Mouse (Mus musculus) B cell, adult 2 months (primary cell): Measurements from ENCODE around the gene Gpr146.
"Not testable (repeated sequence)": the region's sequence is repeated elsewhere in the genome, so short reads cannot be mapped to it uniquely, and the experiment has no call there.

Experiments
- DNase-seq, 2 experiments: peaks; one replicate each; pipeline ENCODE4 v3.0.0; 2022

The Gpr146 gene

DNA sequence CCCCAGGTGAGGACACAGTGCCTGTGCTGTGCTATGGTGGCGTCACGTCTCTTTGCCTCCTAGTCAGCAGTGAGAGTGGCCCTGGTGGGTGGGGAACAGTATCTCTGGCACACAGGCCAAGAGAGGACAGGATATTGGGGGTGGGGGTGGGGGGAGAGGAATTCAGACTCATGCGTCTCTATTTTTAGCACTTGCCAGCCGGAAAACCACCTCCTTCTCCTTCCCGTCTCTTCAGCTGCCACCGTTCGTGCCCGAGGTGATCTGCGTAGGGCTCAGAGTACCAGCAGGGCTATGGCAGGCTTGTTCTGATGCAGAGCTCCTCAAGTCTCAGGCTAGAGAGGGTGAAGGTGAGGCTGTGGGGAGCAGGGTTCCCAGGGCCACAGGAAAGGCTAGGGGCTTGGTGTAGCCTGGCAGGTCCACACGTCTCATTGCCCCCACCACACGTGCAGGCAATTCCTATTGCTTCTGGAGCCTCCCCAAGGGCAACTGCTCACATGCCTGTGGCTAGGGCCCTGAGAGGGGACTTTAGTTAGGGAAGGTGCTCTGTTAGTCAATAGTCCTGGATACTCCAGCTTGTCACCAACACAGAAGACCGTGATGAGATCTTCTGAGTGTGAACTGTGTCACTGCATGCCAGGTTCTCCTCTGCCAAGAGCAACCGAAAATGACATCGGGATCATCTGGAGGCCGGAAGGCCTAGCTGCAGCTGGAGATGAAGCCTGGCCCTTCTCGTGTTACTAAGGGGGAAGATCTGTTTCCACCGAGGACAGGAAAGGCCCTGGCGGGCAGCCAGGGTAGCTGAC, at the start of gene Gpr146:
Gene Gpr146 (plus strand): TSS at position 230 of the 803 bp plus-strand sequence.
- DNase-seq: peak in 1 of 2 experiments; percentile 43

DNA sequence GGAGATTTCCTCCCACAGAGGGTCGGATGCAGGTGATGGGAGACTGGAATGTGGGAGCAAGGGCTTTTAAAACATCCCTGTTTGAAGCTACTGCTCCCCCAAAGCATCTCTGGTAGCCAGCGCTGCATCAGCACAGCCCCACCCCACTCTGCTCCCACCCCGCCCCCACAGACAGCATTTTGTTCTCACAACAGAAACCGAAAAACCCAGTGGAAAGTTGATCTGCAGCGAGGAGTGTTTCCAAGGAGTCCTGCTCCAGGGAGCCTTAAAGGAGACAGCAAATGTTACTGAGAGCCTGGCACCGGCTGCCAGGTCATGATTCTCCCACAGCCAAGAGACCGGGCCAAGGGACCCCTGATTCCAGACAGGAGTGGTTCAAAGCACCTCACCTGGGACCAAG, 46.7 kb upstream of the Gpr146 start:
- no peak for DNase-seq

DNA sequence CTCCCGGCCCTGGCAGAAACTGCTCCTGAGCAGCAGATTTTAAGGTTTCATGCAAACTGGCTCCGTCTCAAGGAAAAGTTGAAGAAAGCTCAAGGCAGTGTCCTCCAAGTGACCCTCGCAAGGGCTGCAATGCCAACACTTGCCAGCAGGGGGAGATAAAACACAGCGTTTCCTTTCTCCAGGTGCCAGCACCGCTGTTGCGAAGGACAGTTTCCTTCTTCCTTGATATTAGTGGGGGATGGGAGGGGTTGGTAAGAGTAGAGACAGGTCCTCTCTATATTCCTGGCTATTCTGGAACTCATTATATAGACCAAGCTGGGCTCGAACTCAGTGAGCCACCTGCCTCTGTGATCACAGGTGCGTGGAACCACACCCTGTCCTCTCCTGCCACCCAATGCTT, 45.8 kb upstream of the Gpr146 start:
- DNase-seq: peak; percentile 85

DNA sequence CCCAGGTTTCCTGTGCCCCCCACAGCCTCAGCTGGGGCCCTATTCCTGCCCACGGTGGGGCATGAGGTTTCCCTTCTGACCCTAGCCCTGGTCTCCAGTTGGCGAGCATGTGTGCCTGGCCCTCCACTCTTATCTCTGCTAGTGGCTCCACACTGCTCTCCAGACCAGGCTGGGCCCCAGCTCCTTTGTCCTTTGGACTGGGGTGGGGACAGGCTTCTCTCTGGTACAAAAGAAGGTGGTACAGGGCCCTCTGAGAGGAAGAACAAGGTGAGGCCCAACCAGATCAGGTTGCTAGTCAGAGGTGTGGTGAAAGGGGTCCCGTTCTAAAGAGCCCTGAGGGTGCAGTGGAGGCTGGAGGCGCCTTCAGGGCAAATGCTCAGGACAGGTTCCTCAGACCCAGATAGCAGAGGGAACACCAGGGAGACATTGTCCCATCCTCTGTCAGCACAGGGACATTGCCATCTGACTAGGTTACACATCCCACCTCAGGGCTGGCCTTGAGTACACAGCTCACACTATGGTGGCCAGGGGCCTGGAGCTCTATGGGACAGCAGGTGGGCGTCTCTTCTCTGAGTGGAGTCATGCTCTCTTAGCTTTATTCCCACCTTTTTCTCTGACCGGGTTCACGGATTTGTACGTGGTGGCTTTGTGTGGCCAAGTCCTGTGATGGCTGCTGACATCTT, 44.8 kb upstream of the Gpr146 start:
- no peak for DNase-seq

DNA sequence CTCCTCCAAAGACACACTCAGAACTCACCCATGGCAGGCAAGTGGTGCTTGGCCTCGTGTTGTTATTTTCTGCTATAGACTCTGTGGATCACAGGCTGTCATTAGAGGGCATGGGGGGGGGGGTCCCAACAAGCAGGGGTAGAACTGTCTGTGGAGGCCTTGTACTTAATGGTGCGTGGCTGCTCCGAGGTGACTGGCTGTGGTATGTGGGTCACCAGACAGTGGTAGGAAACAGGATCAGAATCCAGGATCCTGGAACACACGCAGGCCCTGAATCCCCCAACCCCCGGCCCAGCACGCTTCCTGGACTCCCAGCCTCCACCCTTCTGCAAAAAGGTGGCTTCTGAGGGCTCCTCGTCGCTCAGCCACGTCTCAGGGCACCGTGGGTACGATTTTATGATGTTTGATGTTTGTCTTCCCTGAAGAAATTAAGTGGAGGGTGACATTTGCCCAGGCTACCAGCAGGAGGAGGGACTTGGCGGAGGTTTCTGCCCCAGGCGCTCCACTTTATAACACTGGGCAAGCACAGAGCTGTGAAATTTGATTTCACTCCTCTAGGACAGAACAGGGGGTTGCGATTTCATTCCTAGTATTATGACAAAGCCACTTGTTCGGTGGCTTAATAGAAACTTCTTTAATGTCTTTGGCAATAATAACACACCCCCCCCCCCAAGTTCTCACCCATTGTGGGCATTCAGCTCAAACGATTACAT, 44.0 kb upstream of the Gpr146 start:
- DNase-seq: no peak

DNA sequence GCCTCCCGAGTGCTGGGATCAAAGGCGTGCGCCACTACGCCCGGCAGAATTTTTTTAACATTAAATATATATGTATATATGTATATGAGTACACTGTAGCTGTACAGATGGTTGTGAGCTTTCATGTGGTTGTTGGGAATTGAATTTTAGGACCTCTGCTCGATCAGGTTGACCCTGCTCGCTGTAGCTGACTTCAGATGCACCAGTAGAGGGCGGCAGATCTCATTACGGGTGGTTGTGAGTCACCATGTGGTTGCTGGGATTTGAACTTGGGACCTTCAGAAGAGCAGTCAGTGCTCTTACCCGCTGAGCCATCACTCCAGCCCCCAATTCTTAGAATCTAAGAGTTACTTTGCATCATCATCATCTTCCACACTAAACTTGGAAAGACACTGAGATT, 43.1 kb upstream of the Gpr146 start:
- not testable (repeated sequence) for DNase-seq

DNA sequence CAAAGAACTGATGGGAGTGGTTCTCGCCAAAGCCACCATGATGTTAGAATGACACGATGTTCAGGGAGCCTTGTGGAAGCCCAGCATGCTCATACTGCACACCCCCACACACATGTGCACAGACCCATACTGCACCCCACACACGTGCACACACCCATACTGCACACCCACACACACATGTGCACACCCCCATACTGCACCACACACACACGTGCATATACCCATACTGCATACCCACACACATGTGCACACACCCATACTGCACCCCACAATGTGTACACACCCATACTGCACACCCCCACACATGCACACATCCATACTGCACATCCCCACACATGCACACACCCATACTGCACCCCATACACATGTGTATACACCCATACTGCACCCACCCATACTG, 41.9 kb upstream of the Gpr146 start:
- no peak for DNase-seq

DNA sequence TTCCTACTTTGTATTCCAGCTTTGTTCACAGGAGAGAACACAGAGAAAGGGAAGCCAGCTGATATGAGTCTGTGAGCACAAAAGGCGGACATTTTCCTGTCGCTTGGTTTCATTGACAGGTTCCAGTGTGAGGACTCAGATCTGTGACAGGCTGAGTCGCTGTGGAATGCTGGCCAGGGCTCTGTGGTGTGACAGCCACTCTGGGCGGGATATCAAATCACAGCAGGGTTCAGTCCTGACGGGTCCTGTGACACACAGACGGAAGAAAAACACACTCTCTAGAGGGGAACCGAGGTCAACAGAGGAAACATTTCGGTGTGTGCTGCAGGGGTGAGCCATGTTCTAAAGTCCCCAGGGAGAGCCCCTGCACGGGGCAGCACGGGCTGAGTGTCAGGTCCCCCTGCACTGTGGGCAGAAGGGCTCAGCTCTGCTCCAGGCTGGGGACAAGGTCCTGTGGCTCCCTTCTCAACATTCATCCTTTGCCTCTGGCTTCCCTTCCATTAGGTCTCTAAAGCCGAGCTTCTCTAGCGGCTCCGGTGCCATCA, 39.6 kb upstream of the Gpr146 start:
- DNase-seq: no peak

DNA sequence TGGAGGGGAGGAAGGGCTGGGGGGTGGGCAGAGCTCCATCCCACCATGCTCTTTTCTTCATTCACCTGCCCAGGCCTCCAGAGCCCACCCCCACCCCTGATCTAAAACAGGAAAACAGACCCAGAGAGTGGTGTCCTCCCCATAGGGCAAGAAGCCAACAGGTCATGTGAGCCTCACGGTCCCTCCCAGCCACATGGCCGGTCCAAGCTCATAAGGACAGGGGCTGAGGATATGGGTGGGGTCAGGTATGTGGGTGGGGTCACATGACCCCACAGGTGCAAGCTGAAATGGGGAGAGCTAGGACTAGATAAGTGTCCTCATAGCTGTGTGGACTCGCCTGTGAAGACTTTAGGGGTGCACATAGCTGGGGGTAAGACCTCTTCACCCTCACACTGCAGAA, 39.1 kb upstream of the Gpr146 start:
- no peak for DNase-seq

DNA sequence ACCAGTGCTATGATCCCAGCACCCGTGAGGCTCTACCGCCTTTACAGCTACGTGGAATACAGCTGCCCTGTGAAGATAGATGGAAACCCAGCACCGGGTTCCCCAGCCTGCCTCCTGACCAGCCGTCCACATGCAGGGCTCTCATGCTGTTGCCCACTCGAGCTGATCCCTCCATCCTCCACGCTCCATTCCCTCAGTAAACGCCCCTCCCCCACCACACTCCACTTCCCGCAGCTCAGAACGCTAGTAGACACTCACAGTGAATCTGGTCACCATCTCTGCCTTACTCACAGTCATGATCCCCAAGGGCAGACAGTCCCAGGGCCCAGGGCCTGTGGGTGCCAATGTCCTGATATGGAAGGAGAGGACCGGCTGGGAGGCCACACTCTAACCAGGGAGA, 38.6 kb upstream of the Gpr146 start:
- DNase-seq: no peak

DNA sequence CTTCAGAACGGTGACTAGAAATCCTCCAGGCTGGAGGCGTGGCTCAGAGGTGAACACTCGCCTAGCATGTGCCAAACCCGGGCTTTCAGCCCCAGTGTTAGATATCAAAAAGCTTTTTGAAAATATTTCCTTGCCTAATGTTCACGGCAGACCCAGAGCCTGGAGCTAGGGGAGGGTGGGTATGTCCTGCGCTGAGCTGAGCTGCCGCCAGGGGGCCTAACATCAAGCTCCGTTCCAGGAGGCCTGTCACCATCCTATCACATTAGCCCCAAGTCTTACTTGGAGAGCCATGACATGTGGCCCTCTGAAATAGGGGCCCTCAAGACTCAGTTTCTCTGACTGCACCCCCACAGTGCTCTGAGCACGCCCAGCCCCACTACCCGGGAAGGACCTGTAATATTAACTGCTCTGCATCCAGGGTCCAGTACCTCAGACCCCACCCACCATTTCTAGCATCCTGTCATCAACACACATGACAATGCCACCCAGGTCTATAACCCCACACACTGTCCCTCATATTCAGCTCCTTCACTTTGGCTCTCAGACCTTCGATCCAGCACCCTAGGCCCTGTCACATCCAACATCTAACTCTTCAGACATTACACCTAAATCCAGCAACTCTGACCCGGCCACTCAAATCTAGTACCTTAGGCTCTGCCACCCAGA, 33.3 kb upstream of the Gpr146 start:
- DNase-seq: peak; percentile 85 to 88

DNA sequence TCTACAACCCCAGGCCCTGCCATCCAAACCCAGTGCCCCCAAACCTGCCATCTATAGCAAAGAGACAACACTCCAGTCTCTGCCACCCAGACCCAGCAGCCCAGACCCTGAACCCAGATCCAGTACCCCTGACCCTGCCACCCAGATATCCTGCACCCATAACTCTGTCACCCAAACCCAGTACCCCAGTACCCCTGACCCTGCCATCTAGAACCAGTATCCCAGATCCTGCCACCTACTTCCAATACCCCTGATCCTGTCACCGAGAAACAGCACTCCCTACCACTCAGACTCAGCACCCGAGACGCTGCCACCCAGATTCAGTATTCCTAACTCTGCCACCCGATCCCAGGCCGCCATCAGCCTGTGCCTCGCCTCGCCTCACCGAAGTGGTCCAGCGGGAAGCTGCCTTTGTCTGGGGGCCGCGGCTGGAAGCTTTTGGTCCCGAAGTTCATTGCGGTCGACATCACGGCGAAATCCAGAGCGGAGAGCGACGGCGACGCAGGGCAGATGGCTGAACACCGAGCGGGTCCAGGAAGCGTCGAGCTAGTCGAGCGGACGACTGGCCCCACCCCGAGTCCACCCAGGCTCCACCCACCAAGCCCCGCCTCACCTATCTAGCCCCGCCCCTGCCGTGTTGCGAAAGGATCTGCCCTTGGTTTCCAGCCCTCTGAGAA, 32.7 kb upstream of the Gpr146 start:
- DNase-seq: peak; percentile 99

DNA sequence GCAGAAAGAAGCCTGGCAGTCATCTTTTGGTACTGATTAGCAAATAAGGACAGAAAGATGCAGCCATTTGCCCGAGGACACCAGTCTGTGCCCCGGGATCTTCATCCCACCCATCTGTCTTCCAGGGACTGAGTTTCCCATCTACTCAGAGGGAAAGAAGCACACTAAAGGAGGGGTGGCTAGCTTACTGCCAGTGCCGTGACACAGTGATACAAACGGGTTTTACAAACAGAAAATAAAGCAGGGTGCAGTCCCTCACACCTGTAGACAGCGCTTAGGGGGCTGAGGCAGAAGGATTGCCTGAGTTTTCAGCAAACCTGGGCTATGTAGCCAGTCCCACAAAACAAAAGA, 32.2 kb upstream of the Gpr146 start:
- DNase-seq: no peak

DNA sequence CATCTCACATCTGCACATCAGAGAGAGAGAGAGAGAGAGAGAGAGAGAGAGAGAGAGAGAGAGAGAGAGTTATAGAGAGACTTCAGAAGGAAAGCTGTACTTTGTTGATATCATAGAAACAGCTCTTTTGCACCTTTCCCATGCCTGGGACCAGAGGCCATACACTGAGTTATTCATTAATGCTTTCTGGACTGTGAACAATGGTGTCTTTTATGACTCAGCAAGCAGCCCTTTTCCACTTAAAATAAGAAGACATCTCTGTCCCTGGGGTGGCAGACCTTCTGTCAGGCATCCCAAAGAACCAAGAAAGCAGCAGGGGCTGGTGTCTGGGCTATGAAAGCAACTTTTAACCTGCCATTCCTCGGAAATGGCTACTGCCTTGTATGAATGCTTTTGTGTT, 30.3 kb upstream of the Gpr146 start:
- DNase-seq: no peak

DNA sequence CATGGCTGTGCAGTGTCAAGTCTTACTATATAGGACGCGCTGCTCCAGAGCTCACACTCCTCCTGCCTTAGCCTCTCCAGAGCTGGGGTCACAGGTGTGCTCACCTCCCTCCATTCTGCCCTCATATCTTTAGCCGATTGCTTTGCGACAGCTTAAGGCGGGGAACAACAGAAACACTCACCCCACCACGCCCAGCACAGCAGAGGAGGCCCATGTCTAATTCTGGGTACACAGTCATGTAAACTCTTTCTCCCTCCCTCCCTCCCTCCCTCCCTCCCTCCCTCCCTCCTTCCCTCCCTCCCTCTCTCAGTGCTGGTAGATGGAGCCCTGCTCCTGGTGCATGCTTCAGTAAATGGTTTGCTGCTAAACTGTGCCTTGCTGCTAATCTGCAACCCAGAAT, 27.8 kb upstream of the Gpr146 start:
- DNase-seq: no peak

DNA sequence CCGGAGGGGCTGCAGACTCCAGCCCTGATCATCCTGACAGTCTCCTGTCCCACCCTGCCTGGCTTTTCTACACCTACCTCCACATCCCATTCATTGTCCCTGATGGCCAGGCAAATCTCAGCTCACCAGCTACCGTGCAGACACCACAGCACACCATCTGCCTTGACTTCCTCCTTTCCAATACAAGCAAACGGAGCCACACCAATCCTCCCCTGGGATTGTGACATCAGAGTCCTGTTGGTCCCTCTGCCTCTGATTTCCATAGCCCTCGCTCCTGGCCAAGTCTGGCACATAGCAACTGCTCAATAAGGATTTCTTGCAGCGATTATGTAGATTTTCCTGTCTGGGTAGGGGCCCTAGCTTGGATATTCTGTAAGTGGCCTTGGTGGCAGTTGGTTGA, 26.4 kb upstream of the Gpr146 start, which contains the start of gene Cox19:
Gene Cox19 (minus strand): TSS at position 285 of the 400 bp plus-strand sequence.
- no peak for DNase-seq

DNA sequence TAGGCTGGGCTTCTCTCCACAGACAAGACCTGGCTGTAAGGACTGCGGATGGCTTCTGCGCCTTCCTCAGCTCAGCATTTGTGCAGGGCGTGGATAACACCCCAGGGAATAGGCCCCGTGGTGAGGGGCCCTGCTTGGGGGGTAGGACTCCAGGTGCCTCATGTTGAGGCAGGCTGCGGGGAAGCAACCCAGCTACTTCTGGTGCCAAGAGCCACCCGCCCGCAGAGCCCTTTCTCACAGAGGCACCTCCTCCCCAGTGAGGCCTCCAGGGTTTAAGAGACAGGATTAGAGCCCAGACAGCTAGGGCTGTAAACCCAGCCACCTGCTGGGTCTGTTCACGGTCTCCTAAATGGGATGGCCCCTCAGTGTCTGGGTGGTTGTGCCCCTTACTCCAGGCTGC, 25.9 kb upstream of the Gpr146 start:
- no peak for DNase-seq

DNA sequence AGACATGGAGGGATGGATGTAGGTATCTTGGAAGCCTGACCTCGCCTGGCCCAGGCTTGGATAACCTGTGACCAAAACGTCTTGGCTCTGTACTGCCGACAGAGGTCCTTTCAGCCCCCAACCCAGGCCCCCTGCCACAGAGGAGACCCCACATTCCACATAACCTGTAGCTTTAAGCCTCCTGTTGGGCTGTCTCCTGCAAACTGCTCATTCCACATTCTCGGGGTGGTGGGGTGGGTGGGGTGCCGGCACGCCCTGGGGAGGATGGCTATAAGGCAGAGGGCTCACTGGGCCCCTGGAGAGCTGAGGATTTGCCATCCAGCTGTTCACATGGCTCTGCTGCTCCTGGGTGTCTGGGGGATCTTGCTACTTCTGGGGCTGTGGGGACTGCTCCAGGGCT, 25.2 kb upstream of the Gpr146 start, which contains the start of gene Cyp2w1:
Gene Cyp2w1 (plus strand): TSS at position 301 of the 400 bp plus-strand sequence.
- DNase-seq: no peak

DNA sequence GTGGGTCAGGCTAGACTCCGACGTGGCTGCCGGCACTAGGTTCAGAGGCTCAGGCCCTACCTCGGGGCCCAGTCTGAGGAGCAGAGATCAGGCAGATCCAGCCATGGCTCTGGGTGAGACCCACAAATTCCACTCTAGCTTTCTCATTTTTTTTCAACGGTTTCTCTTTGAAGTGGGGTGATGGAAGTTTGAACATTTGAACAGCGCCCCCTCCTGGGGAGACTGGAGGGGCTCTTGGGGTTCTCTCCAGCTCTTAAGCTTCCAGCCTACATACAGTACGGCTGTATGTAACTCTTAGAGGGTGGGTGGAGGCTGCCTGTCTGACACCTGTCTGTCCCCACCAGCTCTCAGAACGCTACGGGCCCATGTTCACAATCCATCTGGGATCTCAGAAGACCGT, 24.0 kb upstream of the Gpr146 start:
- peak; percentile 70 to 71 for DNase-seq

DNA sequence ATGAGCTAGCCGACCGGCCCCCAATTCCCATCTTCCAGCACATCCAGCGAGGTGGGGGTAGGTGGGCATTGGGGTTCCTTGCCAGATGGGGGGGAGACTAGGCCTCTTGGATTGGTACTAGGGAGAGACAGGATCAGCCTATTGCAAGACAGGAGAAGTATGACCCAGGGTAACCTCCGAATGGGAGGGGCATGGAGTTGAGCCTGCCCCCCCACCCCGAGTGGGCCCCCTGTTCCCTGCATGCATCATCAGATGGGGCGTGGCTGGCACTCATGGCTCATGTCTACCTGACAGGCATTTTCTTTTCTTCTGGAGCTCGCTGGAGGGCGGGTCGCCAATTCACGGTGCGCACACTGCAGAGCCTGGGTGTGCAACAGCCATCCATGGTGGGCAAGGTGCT, 23.6 kb upstream of the Gpr146 start:
- no peak for DNase-seq

DNA sequence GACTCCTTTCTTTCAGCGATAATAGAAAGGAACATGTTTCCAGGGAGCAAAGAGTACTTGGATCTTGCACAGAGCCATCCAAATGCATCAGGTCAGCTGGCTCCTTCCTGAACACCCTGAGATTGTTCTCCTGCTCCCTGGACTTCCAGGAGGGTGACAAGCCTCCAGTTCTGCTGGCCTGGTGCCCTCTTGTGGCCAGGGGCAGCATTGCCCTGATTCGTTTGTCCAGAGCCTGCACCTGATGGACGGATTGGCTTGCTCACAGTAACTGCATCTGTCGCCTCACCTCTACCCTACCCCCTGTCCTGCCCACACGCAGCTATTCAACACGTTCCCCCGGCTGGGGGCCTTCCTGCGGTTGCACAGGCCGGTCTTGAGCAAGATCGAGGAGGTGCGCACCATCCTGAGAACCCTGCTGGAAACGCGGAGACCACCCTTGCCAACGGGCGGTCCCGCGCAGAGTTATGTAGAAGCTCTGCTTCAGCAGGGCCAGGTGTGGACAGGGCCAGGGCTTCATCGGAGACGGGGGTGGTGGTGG, 22.2 kb upstream of the Gpr146 start:
- DNase-seq: peak; percentile 82 to 83

DNA sequence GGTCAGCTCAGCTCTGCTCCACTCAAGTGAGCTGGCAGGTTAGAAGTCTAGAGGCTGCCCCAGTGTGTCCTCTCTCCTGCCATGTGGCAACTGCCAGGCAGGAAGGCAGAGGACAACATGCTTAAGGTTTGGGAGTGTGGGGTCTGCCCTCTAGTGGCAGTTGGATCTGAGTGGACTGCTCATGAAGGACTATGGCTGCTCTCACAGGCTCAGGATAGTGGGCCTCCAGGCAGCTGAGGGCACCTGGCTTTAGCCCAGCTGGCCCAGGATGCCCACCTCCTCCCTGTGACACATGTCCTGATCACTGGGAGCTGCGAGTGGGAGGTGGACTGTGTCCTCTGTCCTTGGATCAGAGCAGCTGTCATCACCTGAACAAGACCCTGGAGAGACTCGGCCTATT, 18.8 kb upstream of the Gpr146 start:
- peak; percentile 42 to 54 for DNase-seq
